Mouse (Mus musculus): ENCODE results near the gene Mapkap1.

DNA sequence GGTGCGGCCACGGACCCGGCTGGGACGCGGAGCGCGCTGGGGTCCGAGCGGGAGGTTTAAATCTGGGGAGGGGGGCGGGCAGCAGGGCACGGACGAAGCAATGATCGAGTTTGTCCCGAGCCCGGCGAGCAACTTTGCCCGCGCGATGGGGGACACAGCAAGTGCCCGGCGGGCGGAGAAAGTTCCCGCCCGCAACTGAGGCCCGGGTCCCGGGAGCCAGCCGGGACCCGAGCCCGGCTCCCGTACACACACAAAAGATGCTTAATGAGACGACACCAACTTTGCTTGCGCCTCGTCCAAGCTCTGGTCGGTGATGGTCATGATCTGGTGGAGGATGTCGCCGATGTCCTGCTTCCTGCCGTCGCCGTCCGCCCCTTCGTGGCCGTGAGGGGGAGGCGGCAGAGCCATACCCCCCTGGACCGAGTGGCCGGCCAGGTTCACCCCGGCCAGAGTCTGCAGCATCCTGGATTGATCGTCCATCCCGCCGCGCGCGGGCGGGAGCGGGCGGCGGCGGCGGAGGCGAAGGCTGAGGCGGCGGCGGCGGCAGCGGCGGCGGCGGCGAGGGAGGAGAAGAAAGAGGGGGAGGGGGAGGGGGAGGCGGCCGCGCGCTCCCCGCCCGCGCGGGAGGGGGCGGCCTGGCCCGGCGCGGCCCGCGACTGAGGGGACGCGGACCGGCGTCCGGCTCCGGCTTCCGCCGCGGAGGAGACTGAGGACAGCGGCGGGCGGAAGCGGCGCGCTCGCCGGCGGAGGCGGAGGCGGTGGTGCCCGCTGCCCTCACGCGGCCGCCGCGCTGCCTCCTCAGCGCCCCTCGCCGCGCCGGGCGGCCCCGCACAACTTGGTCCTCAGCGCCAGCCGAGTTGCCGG lies 34.9 kb upstream of the Mapkap1 start:
- no peak for TF ChIP-seq MYOD1 (IDR thresholded peaks at IDR 0.05; ENCODE audit: control insufficient read depth in 1 of 3, insufficient read length in 2 of 3, low read depth in 2 of 3)
- TF ChIP-seq POLR2A (IDR thresholded peaks at IDR 0.05; ENCODE audit: insufficient read length, low read depth): peak; percentile 62
- no peak for TF ChIP-seq TCF12 (IDR thresholded peaks at IDR 0.05; ENCODE audit: insufficient read depth, poor library complexity, severe bottlenecking)
- peak; percentile 52 for TF ChIP-seq POLR2AphosphoS2 (IDR thresholded peaks at IDR 0.05; ENCODE audit: insufficient read length, low read depth)
- no peak for TF ChIP-seq USF1 (IDR thresholded peaks at IDR 0.05; ENCODE audit: low read depth)
- no peak for TF ChIP-seq CEBPB (IDR thresholded peaks at IDR 0.05; ENCODE audit: insufficient read depth, poor library complexity, severe bottlenecking)
- TF ChIP-seq E2F4 (IDR thresholded peaks at IDR 0.05; ENCODE audit: insufficient read depth): no peak
- TF ChIP-seq MAX (IDR thresholded peaks at IDR 0.05; ENCODE audit: low read depth): no peak
- TF ChIP-seq TCF3 (IDR thresholded peaks at IDR 0.05; ENCODE audit: insufficient read length, low read depth): no peak
- no peak for TF ChIP-seq SRF (IDR thresholded peaks at IDR 0.05; ENCODE audit: control insufficient read depth, insufficient read length, low read depth)
- no peak for TF ChIP-seq MYOG (IDR thresholded peaks at IDR 0.05; ENCODE audit: control insufficient read depth in 1 of 3, insufficient read depth in 1 of 3, insufficient read length in 2 of 3, low read depth in 2 of 3)
